Mouse (Mus musculus): Measurements from ENCODE around the gene Otud7a. TPM values are rescaled to one million over a fixed set of nuclear protein-coding genes. Genes with fewer than 3 reads are reported as not detected.

Otud7a gene
- total RNA-seq, 2 experiments from 2014 or later, result 33.0 to 36.4 TPM

GRCm38 (mm10) chr7:63677149-63677548 is 232.6 kb downstream of the Otud7a start:
- DNase-seq, result no peak
- intact Hi-C loops (cut with DNase I), result no loop called here

- intact Hi-C loops (cut with DNase I), result no loop called here
Measured at GRCm38 (mm10) chr7:63687056-63687455, 242.5 kb downstream of the Otud7a start.

GRCm38 (mm10) chr7:63697921-63698320 is 253.4 kb downstream of the Otud7a start:
- intact Hi-C loops (cut with DNase I), result no loop called here
- peak; percentile 15 for DNase-seq

More at GRCm38 (mm10) chr7:63687056-63687455, 242.5 kb downstream of the Otud7a start:
- no peak for DNase-seq

- DNase-seq, result no peak
- intact Hi-C loops (cut with DNase I), result no loop called here
Measured at GRCm38 (mm10) chr7:63717903-63718302, 273.4 kb downstream of the Otud7a start.

GRCm38 (mm10) chr7:63719183-63719944 is 274.8 kb downstream of the Otud7a start:
- DNase-seq, result peak; percentile 15

GRCm38 (mm10) chr7:63720682-63721081 is 276.1 kb downstream of the Otud7a start:
- DNase-seq, result no peak
- intact Hi-C loops (cut with DNase I), result no loop called here

More at GRCm38 (mm10) chr7:63719183-63719944, 274.8 kb downstream of the Otud7a start:
- intact Hi-C loops (cut with DNase I), result no loop called here

GRCm38 (mm10) chr7:63725040-63725729 is 280.6 kb downstream of the Otud7a start:
- intact Hi-C loops (cut with DNase I), result no loop called here
- no peak for DNase-seq

GRCm38 (mm10) chr7:63729605-63730004 is 285.1 kb downstream of the Otud7a start:
- no peak for DNase-seq
- intact Hi-C loops (cut with DNase I), result no loop called here

GRCm38 (mm10) chr7:63730012-63730411 is 285.5 kb downstream of the Otud7a start:
- intact Hi-C loops (cut with DNase I), result no loop called here
- DNase-seq, result no peak

- intact Hi-C loops (cut with DNase I), result loop anchor here (5.0 kb wide), 1 partner anchor 415 kb away; no protein-coding TSS in a partner anchor
Measured at GRCm38 (mm10) chr7:63737725-63738124, 293.2 kb downstream of the Otud7a start.

GRCm38 (mm10) chr7:63738142-63738541 is 293.6 kb downstream of the Otud7a start:
- intact Hi-C loops (cut with DNase I), result loop anchor here (5.0 kb wide), 1 partner anchor 416 kb away; no protein-coding TSS in a partner anchor
- no peak for DNase-seq

More at GRCm38 (mm10) chr7:63737725-63738124, 293.2 kb downstream of the Otud7a start:
- DNase-seq, result peak; percentile 44

GRCm38 (mm10) chr7:63743116-63743515 is 298.6 kb downstream of the Otud7a start:
- intact Hi-C loops (cut with DNase I), result no loop called here
- no peak for DNase-seq

- DNase-seq, result peak; percentile 37
- intact Hi-C loops (cut with DNase I), result loop anchor here (2.0 to 10.0 kb wide), 3 partner anchors 185 to 993 kb away; partner anchors contain the start of gene Trpm1
Measured at GRCm38 (mm10) chr7:63752081-63752480, 307.5 kb downstream of the Otud7a start.

- intact Hi-C loops (cut with DNase I), result loop anchor here (2.0 to 10.0 kb wide), 3 partner anchors 183 to 991 kb away; partner anchors contain the start of gene Trpm1
- DNase-seq, result peak; percentile 27
Measured at GRCm38 (mm10) chr7:63753274-63753751, 308.8 kb downstream of the Otud7a start.

GRCm38 (mm10) chr7:63754573-63755475 is 310.3 kb downstream of the Otud7a start:
- peak; percentile 38 for DNase-seq
- intact Hi-C loops (cut with DNase I), result loop anchor here (10.0 kb wide), 2 partner anchors 400 to 990 kb away; partner anchors contain the start of gene Trpm1

GRCm38 (mm10) chr7:63755476-63755948 is 311.0 kb downstream of the Otud7a start:
- intact Hi-C loops (cut with DNase I), result loop anchor here (10.0 kb wide), 2 partner anchors 399 to 989 kb away; partner anchors contain the start of gene Trpm1
- DNase-seq, result peak; percentile 93

- intact Hi-C loops (cut with DNase I), result loop anchor here (10.0 kb wide), 2 partner anchors 398 to 988 kb away; partner anchors contain the start of gene Trpm1
- no peak for DNase-seq
Measured at GRCm38 (mm10) chr7:63757136-63757677, 312.7 kb downstream of the Otud7a start.

GRCm38 (mm10) chr7:63757678-63758239 is 313.2 kb downstream of the Otud7a start:
- intact Hi-C loops (cut with DNase I), result loop anchor here (10.0 kb wide), 2 partner anchors 397 to 987 kb away; partner anchors contain the start of gene Trpm1
- DNase-seq, result peak; percentile 15

GRCm38 (mm10) chr7:63758240-63758826 is 313.8 kb downstream of the Otud7a start:
- intact Hi-C loops (cut with DNase I), result loop anchor here (10.0 kb wide), 2 partner anchors 396 to 986 kb away; partner anchors contain the start of gene Trpm1
- peak; percentile 38 for DNase-seq
